Mouse (Mus musculus): Measurements from ENCODE around the gene Atp13a4. TPM values are rescaled to one million over a fixed set of nuclear protein-coding genes. Genes with fewer than 3 reads are reported as not detected.

The Atp13a4 gene
- polyA plus RNA-seq, 1 experiment = not detected

DNA sequence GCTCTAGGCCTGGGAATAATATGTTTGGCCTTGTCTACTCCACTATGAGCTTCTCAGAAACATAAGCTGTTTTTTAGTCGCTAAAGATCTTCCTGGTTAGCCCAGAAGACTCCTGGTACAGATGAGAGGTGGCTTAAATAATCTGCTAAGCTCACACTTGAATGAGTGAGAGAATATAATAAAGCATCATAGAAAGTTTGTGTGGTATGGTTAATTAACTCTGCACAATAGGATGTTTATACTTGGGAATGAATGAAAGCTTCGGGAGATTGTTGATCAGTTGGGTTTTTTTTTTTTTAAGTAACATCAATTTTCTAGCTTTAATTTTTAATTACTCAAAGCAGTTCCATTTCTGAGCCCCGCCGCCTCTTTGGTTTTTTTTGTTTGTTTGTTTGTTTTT, 8.8 kb downstream of the Atp13a4 start:
- no peak overlapping the region for H3K4me3 ChIP-seq (ENCODE audit: low read depth, low read length)
- H3K27ac ChIP-seq (ENCODE audit: insufficient read depth, low read length) = no peak overlapping the region

GRCm38 (mm10) chr16:29533641-29534040, 11.0 kb downstream of the Atp13a4 start:
- Histone ChIP-seq H3K36me3 (ENCODE audit: control insufficient read depth, insufficient read depth, low read length, poor library complexity, severe bottlenecking) (no peaks in the 10 kb centered on the region), H3K4me1 (ENCODE audit: control insufficient read depth, insufficient read depth, low read length) (no peaks in the 10 kb centered on the region), H3K4me3 (ENCODE audit: low read depth, low read length) (no peak overlapping the region), H3K9me3 (replicated peaks; ENCODE audit: control insufficient read depth, insufficient read depth, low read length, poor library complexity, severe bottlenecking) (0 out of 2 replicates have a peak, but pooled peaks cover 2% of the 10 kb centered on the region), H3K27me3 (ENCODE audit: control insufficient read depth, insufficient read depth, low read length, poor library complexity, severe bottlenecking) (no peaks in the 10 kb centered on the region), H3K27ac (ENCODE audit: insufficient read depth, low read length) (no peak overlapping the region), H3K9ac (ENCODE audit: low read depth, poor library complexity, severe bottlenecking) (no peak overlapping the region)
- no peak for TF ChIP-seq CTCF (IDR thresholded peaks at IDR 0.05; ENCODE audit: low read depth, low read length)
- TF ChIP-seq EP300 (IDR thresholded peaks at IDR 0.05; ENCODE audit: insufficient read depth, low read depth, low read length) = no peak
- TF ChIP-seq POLR2A (IDR thresholded peaks at IDR 0.05; ENCODE audit: insufficient read depth, low read length) = no peak

More for the DNA sequence above, 8.8 kb downstream of the Atp13a4 start:
- no peak for TF ChIP-seq CTCF (IDR thresholded peaks at IDR 0.05; ENCODE audit: low read depth, low read length)
- no peak for TF ChIP-seq EP300 (IDR thresholded peaks at IDR 0.05; ENCODE audit: insufficient read depth, low read depth, low read length)
- no peak for TF ChIP-seq POLR2A (IDR thresholded peaks at IDR 0.05; ENCODE audit: insufficient read depth, low read length)
- Histone ChIP-seq H3K36me3 (ENCODE audit: control insufficient read depth, insufficient read depth, low read length, poor library complexity, severe bottlenecking) (no peaks in the 10 kb centered on the region), H3K9ac (ENCODE audit: low read depth, poor library complexity, severe bottlenecking) (no peak overlapping the region), H3K27me3 (ENCODE audit: control insufficient read depth, insufficient read depth, low read length, poor library complexity, severe bottlenecking) (no peaks in the 10 kb centered on the region), H3K9me3 (replicated peaks; ENCODE audit: control insufficient read depth, insufficient read depth, low read length, poor library complexity, severe bottlenecking) (no peaks in the 10 kb centered on the region), H3K4me1 (ENCODE audit: control insufficient read depth, insufficient read depth, low read length) (no peaks in the 10 kb centered on the region)

DNA sequence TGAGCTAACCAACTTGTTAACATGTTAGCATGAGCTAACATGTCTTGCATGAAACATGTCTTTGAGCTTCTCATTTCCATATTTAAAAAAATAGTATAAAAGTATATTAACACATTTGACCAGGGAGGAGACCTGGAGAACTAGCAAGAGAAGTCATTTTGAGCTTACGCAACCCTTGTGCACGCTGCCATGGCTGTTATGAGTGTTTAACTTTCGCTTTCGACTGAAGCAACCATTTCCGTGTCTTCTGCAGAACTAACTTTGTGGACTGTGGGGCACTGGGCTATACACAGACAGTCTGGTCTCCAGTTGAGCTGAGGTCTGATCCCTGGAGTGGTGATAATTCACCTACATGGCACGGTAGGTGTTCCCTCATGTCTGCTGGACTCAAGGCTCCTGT, 17.6 kb downstream of the Atp13a4 start:
- TF ChIP-seq EP300 (IDR thresholded peaks at IDR 0.05; ENCODE audit: insufficient read depth, low read depth, low read length) (no peak), CTCF (IDR thresholded peaks at IDR 0.05; ENCODE audit: low read depth, low read length) (no peak), POLR2A (IDR thresholded peaks at IDR 0.05; ENCODE audit: insufficient read depth, low read length) (no peak)
- Histone ChIP-seq H3K4me1 (ENCODE audit: control insufficient read depth, insufficient read depth, low read length) (peaks cover 1% of the 10 kb centered on the region), H3K27ac (ENCODE audit: insufficient read depth, low read length) (no peak overlapping the region), H3K36me3 (ENCODE audit: control insufficient read depth, insufficient read depth, low read length, poor library complexity, severe bottlenecking) (no peaks in the 10 kb centered on the region), H3K9ac (ENCODE audit: low read depth, poor library complexity, severe bottlenecking) (no peak overlapping the region), H3K4me3 (ENCODE audit: low read depth, low read length) (no peak overlapping the region), H3K27me3 (ENCODE audit: control insufficient read depth, insufficient read depth, low read length, poor library complexity, severe bottlenecking) (no peaks in the 10 kb centered on the region), H3K9me3 (replicated peaks; ENCODE audit: control insufficient read depth, insufficient read depth, low read length, poor library complexity, severe bottlenecking) (0 out of 2 replicates have a peak, but pooled peaks cover 2% of the 10 kb centered on the region)

- Histone ChIP-seq H3K27me3 (ENCODE audit: control insufficient read depth, insufficient read depth, low read length, poor library complexity, severe bottlenecking) (no peaks in the 10 kb centered on the region), H3K9ac (ENCODE audit: low read depth, poor library complexity, severe bottlenecking) (no peak overlapping the region), H3K36me3 (ENCODE audit: control insufficient read depth, insufficient read depth, low read length, poor library complexity, severe bottlenecking) (no peaks in the 10 kb centered on the region), H3K9me3 (replicated peaks; ENCODE audit: control insufficient read depth, insufficient read depth, low read length, poor library complexity, severe bottlenecking) (0 out of 2 replicates have a peak, but pooled peaks cover 2% of the 10 kb centered on the region), H3K4me3 (ENCODE audit: low read depth, low read length) (no peak overlapping the region), H3K4me1 (ENCODE audit: control insufficient read depth, insufficient read depth, low read length) (peaks cover 1% of the 10 kb centered on the region), H3K27ac (ENCODE audit: insufficient read depth, low read length) (no peak overlapping the region)
- TF ChIP-seq POLR2A (IDR thresholded peaks at IDR 0.05; ENCODE audit: insufficient read depth, low read length) (no peak), CTCF (IDR thresholded peaks at IDR 0.05; ENCODE audit: low read depth, low read length) (no peak)
Measured at GRCm38 (mm10) chr16:29526585-29526984, 18.1 kb downstream of the Atp13a4 start.

DNA sequence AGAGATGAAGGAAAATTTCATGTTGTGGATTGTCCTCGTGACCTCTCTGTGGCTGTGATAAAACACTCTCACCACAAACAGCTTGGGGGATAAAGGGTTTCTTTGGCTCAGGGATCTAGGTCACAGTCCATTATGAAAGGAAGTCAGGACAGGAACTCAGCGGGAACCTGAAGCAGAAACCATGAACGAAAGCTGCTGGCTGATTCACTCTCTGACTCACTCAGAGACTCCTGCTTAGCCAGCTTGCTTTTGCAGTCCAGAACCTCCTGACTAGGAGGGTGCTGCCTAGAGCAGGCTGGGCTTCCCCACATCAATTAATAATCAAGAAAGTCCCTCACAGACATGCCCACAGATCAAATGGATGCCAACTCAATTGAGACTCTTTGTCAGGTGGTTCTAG, 32.2 kb downstream of the Atp13a4 start:
- Histone ChIP-seq H3K36me3 (ENCODE audit: control insufficient read depth, insufficient read depth, low read length, poor library complexity, severe bottlenecking) (no peaks in the 10 kb centered on the region), H3K4me3 (ENCODE audit: low read depth, low read length) (no peak overlapping the region), H3K27ac (ENCODE audit: insufficient read depth, low read length) (no peak overlapping the region), H3K9me3 (replicated peaks; ENCODE audit: control insufficient read depth, insufficient read depth, low read length, poor library complexity, severe bottlenecking) (peaks cover 5% of the 10 kb centered on the region), H3K9ac (ENCODE audit: low read depth, poor library complexity, severe bottlenecking) (no peak overlapping the region), H3K27me3 (ENCODE audit: control insufficient read depth, insufficient read depth, low read length, poor library complexity, severe bottlenecking) (no peaks in the 10 kb centered on the region), H3K4me1 (ENCODE audit: control insufficient read depth, insufficient read depth, low read length) (no peaks in the 10 kb centered on the region)
- TF ChIP-seq EP300 (IDR thresholded peaks at IDR 0.05; ENCODE audit: insufficient read depth, low read depth, low read length) (no peak), CTCF (IDR thresholded peaks at IDR 0.05; ENCODE audit: low read depth, low read length) (no peak), POLR2A (IDR thresholded peaks at IDR 0.05; ENCODE audit: insufficient read depth, low read length) (no peak)

GRCm38 (mm10) chr16:29510743-29511142, 33.9 kb downstream of the Atp13a4 start:
- TF ChIP-seq CTCF (IDR thresholded peaks at IDR 0.05; ENCODE audit: low read depth, low read length) (no peak), POLR2A (IDR thresholded peaks at IDR 0.05; ENCODE audit: insufficient read depth, low read length) (no peak), EP300 (IDR thresholded peaks at IDR 0.05; ENCODE audit: insufficient read depth, low read depth, low read length) (no peak)
- Histone ChIP-seq H3K4me1 (ENCODE audit: control insufficient read depth, insufficient read depth, low read length) (no peaks in the 10 kb centered on the region), H3K27ac (ENCODE audit: insufficient read depth, low read length) (no peak overlapping the region)

More at GRCm38 (mm10) chr16:29510743-29511142, 33.9 kb downstream of the Atp13a4 start:
- Histone ChIP-seq H3K4me3 (ENCODE audit: low read depth, low read length) (no peak overlapping the region), H3K9ac (ENCODE audit: low read depth, poor library complexity, severe bottlenecking) (no peak overlapping the region), H3K36me3 (ENCODE audit: control insufficient read depth, insufficient read depth, low read length, poor library complexity, severe bottlenecking) (no peaks in the 10 kb centered on the region), H3K27me3 (ENCODE audit: control insufficient read depth, insufficient read depth, low read length, poor library complexity, severe bottlenecking) (no peaks in the 10 kb centered on the region), H3K9me3 (replicated peaks; ENCODE audit: control insufficient read depth, insufficient read depth, low read length, poor library complexity, severe bottlenecking) (peaks cover 5% of the 10 kb centered on the region)
